Mouse (Mus musculus) limb, embryonic 14.5 days (tissue): ENCODE data around the gene Gatad1. TPM values are rescaled to one million over a fixed set of nuclear protein-coding genes. Genes with fewer than 3 reads are reported as not detected.

Source experiments
- ATAC-seq: fragments of 200-750 bp; cut with Nextera tagmentation; 2 replicates; pipeline ENCODE4 v1.8.0; 2017; ENCODE audit warnings: low read depth, moderate number of reproducible peaks, moderate TSS enrichment; ENCODE audit not compliant: low FRiP score
- DNase-seq: peaks from one replicate; pipeline ENCODE4 v3.0.0-alpha.2; 2015; ENCODE audit warnings: low spot score
- H3K27ac ChIP-seq: fragments of 300-500 bp; sonication (generic); replicated peaks from 2 replicates; pipeline ENCODE4 v1.5.1; 2014; ENCODE audit warnings: low read depth, mild to moderate bottlenecking, low read length, moderate library complexity, mixed read lengths
- H3K27me3 ChIP-seq: fragments of 300-500 bp; sonication (generic); 2 replicates; pipeline ENCODE4 v1.6.1; 2014; ENCODE audit warnings: low read length, mixed read lengths; ENCODE audit not compliant: control insufficient read depth, insufficient read depth
- H3K36me3 ChIP-seq: fragments of 300-500 bp; sonication (generic); 2 replicates; pipeline ENCODE4 v1.6.1; 2014; ENCODE audit warnings: mild to moderate bottlenecking, low read length, moderate library complexity, mixed read lengths; ENCODE audit not compliant: control insufficient read depth, insufficient read depth
- H3K4me1 ChIP-seq: fragments of 300-500 bp; sonication (generic); 2 replicates; pipeline ENCODE4 v1.6.1; 2014; ENCODE audit warnings: antibody characterized with exemption, low read length, mixed read lengths; ENCODE audit not compliant: control insufficient read depth, insufficient read depth
- H3K4me2 ChIP-seq: fragments of 300-500 bp; sonication (generic); replicated peaks from 2 replicates; pipeline ENCODE4 v1.6.1; 2014; ENCODE audit warnings: low read depth, mild to moderate bottlenecking, low read length, moderate library complexity; ENCODE audit not compliant: severe bottlenecking
- H3K4me3 ChIP-seq: fragments of 300-500 bp; sonication (generic); replicated peaks from 2 replicates; pipeline ENCODE4 v1.5.1; 2014; ENCODE audit warnings: low read length
- H3K9ac ChIP-seq: fragments of 300-500 bp; sonication (generic); 2 replicates; pipeline ENCODE4 v1.6.1; 2014; ENCODE audit warnings: mild to moderate bottlenecking, low read depth, low read length, moderate library complexity; ENCODE audit not compliant: severe bottlenecking
- H3K9me3 ChIP-seq: fragments of 300-500 bp; sonication (generic); 2 replicates; pipeline ENCODE4 v1.6.1; 2016; ENCODE audit warnings: low read length; ENCODE audit not compliant: control insufficient read depth
- POLR2A ChIP-seq: fragments of 200-500 bp; IDR thresholded peaks from 2 replicates; pipeline ENCODE4 v1.8.0; 2012; ENCODE audit warnings: inconsistent platforms, mild to moderate bottlenecking, moderate library complexity, borderline replicate concordance; ENCODE audit not compliant: insufficient read depth, insufficient read length; ENCODE audit errors: extremely low read depth
- WGBS: fragments of 180-500 bp; shearing (Covaris S2); extraction: QIAGEN DNeasy Blood & Tissue Kit; methylation state at CpG from one replicate; pipeline ENCODE4 v1.1.7; 2014; 5-methylcytosine and 5-hydroxymethylcytosine counted together
- polyA plus RNA-seq, 2 experiments: library from polyadenylated mRNA; depleted of rRNA in 1 of 2; stranded (reverse) in 1 of 2; unstranded in 1 of 2; fragments of >200 nt; fragmentation: Nextera tagmentation in 1 of 2; extraction: Ambion mirVana in 1 of 2; gene quantifications; 2 replicates each; pipeline versions ENCODE4 v1.2.1 to v1.2.3; 2012 to 2014

The Gatad1 gene
- polyA plus RNA-seq (2012; rRNA removed), result 48.3 and 60.5 TPM in 2 replicates
- 66.8 and 67.8 TPM in 2 replicates for polyA plus RNA-seq (2014; fragmentation: Nextera tagmentation; extraction: Ambion mirVana)

DNA sequence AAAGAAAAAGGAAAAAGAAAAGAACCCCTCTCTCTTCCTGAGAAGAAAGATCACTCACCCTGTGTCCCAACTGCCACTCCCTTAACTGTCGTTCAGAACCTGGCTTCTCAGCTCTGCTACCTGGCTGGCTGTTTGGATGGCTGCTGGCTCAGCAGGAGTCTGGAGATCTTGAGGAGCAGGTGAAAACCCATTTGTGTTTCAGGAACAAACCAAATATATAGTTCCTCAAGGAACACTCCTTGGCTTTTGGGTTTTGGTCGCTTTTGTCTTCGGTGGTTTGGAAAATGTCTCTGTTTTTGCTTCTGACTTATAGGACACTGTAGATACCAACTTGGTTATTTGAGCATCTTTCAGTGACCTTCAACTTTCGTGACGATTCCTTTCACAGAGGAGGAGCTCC is at the start of gene Gatad1:
Gatad1 (minus strand) TSS at position 101 of the 400 bp plus-strand sequence.
- Histone ChIP-seq H3K27ac (no peak within 1 kb of the TSS), H3K36me3 (no peaks in the 10 kb centered on the region)

GRCm38 (mm10) chr5:3702180-3702579 is 45.2 kb upstream of the Gatad1 start:
- no peaks in the 10 kb centered on the region for H3K9me3 ChIP-seq
- 87% methylated on average over 4 of the region's 4 CpGs for WGBS
- DNase-seq (no peak), ATAC-seq (no peak)
- no peaks in the 10 kb centered on the region for H3K4me1 ChIP-seq
- no peak for TF ChIP-seq POLR2A
- H3K27ac ChIP-seq, result no peak overlapping the region
- H3K9ac ChIP-seq, result no peak overlapping the region
- H3K27me3 ChIP-seq, result no peaks in the 10 kb centered on the region
- H3K4me3 ChIP-seq, result no peak overlapping the region
- peaks cover 36% of the 10 kb centered on the region for H3K36me3 ChIP-seq
- H3K4me2 ChIP-seq, result no peak overlapping the region

More for the DNA sequence above, at the start of gene Gatad1:
- Histone ChIP-seq H3K9me3 (no peaks in the 10 kb centered on the region), H3K9ac (no peak within 1 kb of the TSS), H3K4me2 (no peak within 1 kb of the TSS), H3K4me3 (no peak within 1 kb of the TSS), H3K4me1 (no peaks in the 10 kb centered on the region), H3K27me3 (no peaks in the 10 kb centered on the region)
- no peak for ATAC-seq
- no peak for DNase-seq
- TF ChIP-seq POLR2A, result no peak
- 77% methylated on average over 5 of the region's 5 CpGs for WGBS

DNA sequence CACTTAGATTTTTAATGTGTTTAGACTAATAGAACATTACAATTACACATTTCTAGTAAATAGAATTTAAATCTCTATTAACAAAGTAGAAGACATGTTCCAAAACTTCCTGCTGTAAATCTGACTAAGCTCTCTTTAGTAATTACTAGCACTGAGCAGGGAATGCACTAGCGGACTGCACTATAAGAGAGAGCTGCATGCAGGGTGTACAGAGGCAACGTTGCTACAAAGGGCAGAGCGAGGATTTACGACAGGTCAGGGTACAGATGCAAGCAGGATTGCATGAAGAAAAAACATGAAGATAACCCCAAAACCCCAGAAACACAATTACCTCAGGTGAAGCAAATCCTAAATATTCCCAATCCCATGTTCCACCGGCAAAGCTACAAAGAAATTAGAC is 43.0 kb upstream of the Gatad1 start:
- H3K27me3 ChIP-seq, result no peaks in the 10 kb centered on the region
- H3K4me2 ChIP-seq, result no peak overlapping the region
- H3K9ac ChIP-seq, result no peak overlapping the region
- no peak for ATAC-seq
- WGBS, result 88% methylated on average over 5 of the region's 5 CpGs
- H3K4me3 ChIP-seq, result no peak overlapping the region
- no peaks in the 10 kb centered on the region for H3K9me3 ChIP-seq
- DNase-seq, result no peak
- TF ChIP-seq POLR2A, result no peak
- no peaks in the 10 kb centered on the region for H3K4me1 ChIP-seq
- peaks cover 32% of the 10 kb centered on the region for H3K36me3 ChIP-seq
- no peak overlapping the region for H3K27ac ChIP-seq

DNA sequence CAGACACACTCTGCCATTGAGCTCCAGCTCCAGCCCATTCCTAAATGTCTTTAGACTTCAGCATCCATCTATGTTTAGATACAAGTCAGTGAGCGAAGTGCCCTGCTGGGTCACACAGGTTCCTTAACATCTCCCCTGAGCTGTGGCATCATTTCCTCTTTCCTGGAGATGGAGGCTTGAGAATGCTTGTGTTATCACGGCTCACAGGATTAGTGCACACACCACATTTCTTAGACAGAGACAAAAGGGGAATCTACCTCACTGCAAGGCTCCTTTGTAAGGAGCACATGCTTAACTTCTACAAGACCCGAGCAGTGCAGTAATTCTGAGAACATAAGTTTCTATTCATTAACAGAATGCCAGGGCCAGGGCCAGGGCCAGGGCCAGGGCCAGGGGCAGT is 39.0 kb upstream of the Gatad1 start:
- no peak for ATAC-seq
- no peak for TF ChIP-seq POLR2A
- H3K9ac ChIP-seq, result no peak overlapping the region
- DNase-seq, result no peak
- H3K9me3 ChIP-seq, result no peaks in the 10 kb centered on the region
- no peaks in the 10 kb centered on the region for H3K4me1 ChIP-seq
- peaks cover 38% of the 10 kb centered on the region for H3K36me3 ChIP-seq
- H3K27ac ChIP-seq, result no peak overlapping the region
- H3K4me3 ChIP-seq, result no peak overlapping the region
- no peak overlapping the region for H3K4me2 ChIP-seq
- 88% methylated on average over 3 of the region's 3 CpGs for WGBS
- H3K27me3 ChIP-seq, result no peaks in the 10 kb centered on the region

GRCm38 (mm10) chr5:3695191-3695590 is 38.2 kb upstream of the Gatad1 start:
- H3K4me2 ChIP-seq, result no peak overlapping the region
- no peaks in the 10 kb centered on the region for H3K9me3 ChIP-seq
- WGBS, result 80% methylated on average over 4 of the region's 4 CpGs
- no peak for TF ChIP-seq POLR2A
- no peak overlapping the region for H3K27ac ChIP-seq
- H3K36me3 ChIP-seq, result peaks cover 33% of the 10 kb centered on the region
- H3K4me1 ChIP-seq, result no peaks in the 10 kb centered on the region
- no peaks in the 10 kb centered on the region for H3K27me3 ChIP-seq
- no peak overlapping the region for H3K9ac ChIP-seq
- DNase-seq, result no peak
- no peak for ATAC-seq
- H3K4me3 ChIP-seq, result no peak overlapping the region

DNA sequence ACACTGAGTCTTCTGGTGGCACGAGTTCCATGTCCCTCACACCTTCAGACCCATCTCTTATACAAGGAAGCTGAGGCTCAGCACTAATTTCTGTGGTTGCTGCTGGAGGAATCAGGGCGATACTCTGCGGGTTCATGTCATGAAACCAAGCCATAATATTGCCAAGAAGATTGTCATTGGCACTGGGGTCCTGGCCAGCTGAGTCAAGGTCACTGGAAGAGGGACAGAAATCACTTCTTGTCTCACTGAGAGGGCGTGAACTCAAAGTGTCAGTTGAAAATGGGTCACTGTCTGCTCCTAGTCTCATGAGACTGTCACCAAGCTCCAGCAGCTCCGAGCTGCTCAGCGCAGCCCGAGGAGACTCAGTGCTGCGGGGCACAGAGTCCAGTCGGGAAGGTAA is 36.0 kb upstream of the Gatad1 start:
- no peak for TF ChIP-seq POLR2A
- Histone ChIP-seq H3K9ac (no peak overlapping the region), H3K4me1 (no peaks in the 10 kb centered on the region), H3K27me3 (no peaks in the 10 kb centered on the region), H3K36me3 (peaks cover 35% of the 10 kb centered on the region), H3K9me3 (no peaks in the 10 kb centered on the region), H3K4me3 (no peak overlapping the region), H3K4me2 (no peak overlapping the region), H3K27ac (no peak overlapping the region)
- no peak for ATAC-seq
- WGBS, result 94% methylated on average over 9 of the region's 9 CpGs
- no peak for DNase-seq
